Mouse (Mus musculus) megakaryocyte, embryonic 14.5 days (primary cell): ENCODE measurements at regions not wholly inside any gene's neighbourhood (a gene's known extent, or its start where the extent isn't known, plus 50 kb on each side); places are given as distances from the start of the nearest gene placed in this dataset.

Experiments
- H3K27me3 ChIP-seq: replicated peaks from 2 replicates; pipeline ENCODE3; 2012; ENCODE audit warnings: inconsistent platforms
- H3K36me3 ChIP-seq: replicated peaks from 2 replicates; pipeline ENCODE3; 2012; ENCODE audit warnings: low read length, inconsistent platforms, mixed read lengths
- H3K4me1 ChIP-seq: 2 replicates; pipeline ENCODE4 v1.6.1; 2012; ENCODE audit warnings: inconsistent platforms
- H3K4me3 ChIP-seq: replicated peaks from 2 replicates; pipeline ENCODE3; 2012; ENCODE audit warnings: moderate library complexity, mild to moderate bottlenecking, inconsistent platforms
- H3K9me3 ChIP-seq: 2 replicates; pipeline ENCODE4 v1.6.1; 2012; ENCODE audit warnings: inconsistent platforms
- FLI1 ChIP-seq: IDR thresholded peaks from 2 replicates; pipeline ENCODE4 v1.6.1; 2012; ENCODE audit warnings: low read length, inconsistent platforms, mixed read lengths
- GATA1 ChIP-seq: IDR thresholded peaks from 3 replicates; pipeline ENCODE4 v1.6.1; 2012; ENCODE audit warnings: mixed read lengths, low read length, inconsistent platforms, borderline replicate concordance

DNA sequence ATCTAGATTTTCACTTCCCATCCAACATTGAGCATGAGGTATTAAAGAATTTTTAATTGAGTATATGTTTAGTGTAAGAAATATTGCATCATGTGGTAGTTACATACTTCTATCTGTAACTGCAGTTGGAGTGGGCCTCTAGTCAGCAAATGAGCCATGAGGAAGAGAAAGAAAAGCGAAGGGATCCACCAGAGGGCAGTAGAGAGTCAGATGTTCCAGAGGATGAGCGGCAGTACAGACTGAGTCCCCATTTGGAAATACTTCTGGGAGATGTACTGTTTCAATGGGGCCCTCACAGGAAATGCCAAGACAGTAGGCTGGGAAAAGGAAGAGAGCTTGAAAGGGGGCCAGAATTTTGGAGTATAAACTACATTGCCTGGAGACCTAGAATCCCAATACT is 221.2 kb downstream of the Myh15 start:
- Histone ChIP-seq H3K4me1 (peaks cover 4% of the 10 kb centered on the region; the same call in 1 of the 2 replicates), H3K4me3 (no peak overlapping the region), H3K9me3 (no peaks in the 10 kb centered on the region), H3K36me3 (no peaks in the 10 kb centered on the region), H3K27me3 (no peaks in the 10 kb centered on the region)
- TF ChIP-seq GATA1, result no peak
- no peak for TF ChIP-seq FLI1

DNA sequence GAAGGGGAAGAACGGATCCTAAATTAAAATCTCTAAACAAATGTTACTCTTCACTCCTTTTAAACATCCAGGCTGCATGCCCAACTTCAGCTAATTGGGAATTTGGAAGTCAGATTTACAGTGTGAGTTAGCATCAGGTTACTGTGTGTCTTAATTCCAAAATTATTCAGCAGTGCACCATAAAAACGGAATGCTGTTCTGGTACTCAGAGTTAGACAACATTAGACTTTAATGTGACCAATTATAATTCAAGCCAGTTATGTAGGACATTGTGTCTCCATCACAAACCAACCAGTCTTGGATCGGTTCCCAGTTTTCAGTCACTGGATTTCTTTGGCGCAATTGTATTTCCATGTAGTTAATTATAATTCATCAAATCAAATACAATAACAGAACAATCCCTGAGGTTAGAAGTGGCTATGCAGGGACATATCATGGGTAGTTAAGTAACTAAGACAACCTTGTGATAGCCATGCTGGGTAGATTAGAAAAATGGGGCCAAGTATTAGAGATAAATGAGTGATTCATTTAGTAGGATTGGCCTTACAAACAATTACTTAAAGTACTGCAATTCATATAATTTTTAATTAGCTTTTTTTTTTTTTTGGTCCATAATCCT is 230.9 kb downstream of the Myh15 start:
- H3K9me3 ChIP-seq, result no peaks in the 10 kb centered on the region
- H3K36me3 ChIP-seq, result no peaks in the 10 kb centered on the region
- TF ChIP-seq FLI1 (no peak), GATA1 (no peak)
- no peak overlapping the region for H3K4me3 ChIP-seq
- H3K27me3 ChIP-seq, result no peaks in the 10 kb centered on the region
- H3K4me1 ChIP-seq, result peaks cover 8% of the 10 kb centered on the region; the same call in 1 of the 2 replicates

DNA sequence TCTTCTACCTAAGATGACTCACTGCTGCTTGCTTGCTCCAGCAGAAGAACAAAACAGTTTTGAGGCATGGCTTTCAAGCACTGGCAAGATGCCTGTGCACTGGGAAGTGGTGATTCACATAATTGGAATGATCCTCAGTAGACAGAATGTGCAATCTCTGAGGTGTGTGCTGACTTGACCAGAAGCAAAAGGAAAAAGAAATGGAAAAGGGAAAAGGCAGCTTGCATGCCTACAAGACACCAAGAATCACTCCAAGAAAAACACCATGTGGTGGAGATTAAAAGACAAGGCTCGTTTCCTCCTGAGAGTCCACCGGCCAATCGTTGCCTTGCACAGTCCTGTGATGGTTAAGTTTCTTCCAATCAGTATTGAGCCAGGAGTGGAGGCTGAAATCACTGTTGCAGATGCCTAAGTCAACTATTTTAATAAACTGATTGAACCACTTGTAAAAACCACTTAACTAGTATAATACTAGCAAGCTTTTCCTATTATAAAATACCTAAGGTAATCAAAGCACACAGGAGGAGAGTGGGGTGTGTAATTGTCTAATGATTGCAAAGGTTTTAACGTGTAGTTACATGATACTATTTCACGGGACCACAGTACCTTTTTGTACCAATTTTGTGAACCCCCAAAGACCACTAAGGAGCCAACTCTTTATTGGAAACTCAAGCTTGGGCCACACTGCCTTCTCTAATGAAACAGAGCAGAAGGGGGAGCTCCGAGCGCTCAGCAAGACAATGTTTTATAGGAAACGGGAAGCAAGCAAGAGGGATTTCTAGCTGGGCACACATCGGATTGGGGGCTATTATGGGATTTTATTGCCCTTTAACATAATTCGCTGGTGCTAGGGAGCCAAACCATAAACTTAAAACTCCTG is 232.2 kb downstream of the Myh15 start:
- Histone ChIP-seq H3K4me3 (no peak overlapping the region), H3K36me3 (no peaks in the 10 kb centered on the region), H3K4me1 (peaks cover 11% of the 10 kb centered on the region), H3K27me3 (no peaks in the 10 kb centered on the region), H3K9me3 (no peaks in the 10 kb centered on the region)
- TF ChIP-seq GATA1, result no peak
- TF ChIP-seq FLI1, result no peak

DNA sequence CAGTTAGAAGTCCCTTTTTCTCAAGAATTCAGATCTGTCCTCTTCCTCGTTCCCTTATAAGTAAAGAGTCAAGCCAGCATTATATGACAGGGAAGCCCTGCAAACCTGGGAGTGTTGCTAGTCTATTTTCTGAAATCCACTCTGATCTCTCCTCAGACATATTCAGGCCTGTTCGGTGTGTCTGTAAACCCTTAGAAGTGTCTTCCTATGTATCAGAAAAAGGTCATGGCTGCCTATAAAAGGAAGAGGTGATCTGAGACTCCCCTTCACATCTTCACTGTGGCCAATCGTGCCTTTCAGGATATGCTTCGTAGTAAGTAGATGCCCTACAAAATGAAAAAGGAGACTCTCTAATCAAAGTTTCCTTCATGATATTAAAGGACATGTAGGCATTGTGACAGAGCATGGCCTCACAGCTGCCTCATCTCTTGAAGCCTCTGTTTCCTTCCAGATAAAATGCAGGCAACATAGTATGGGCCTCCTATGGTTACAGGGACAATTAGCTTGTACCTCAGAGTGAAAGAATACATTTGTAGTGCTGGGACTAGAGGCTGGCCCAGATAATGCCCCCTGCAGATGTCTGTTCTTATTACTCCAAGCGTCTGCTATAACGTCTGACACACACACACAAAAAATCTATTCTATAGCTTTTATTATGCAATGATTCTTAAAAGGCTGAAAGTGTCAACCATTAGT is 246.5 kb downstream of the Myh15 start:
- no peak overlapping the region for H3K4me3 ChIP-seq
- TF ChIP-seq FLI1 (no peak), GATA1 (no peak)

DNA sequence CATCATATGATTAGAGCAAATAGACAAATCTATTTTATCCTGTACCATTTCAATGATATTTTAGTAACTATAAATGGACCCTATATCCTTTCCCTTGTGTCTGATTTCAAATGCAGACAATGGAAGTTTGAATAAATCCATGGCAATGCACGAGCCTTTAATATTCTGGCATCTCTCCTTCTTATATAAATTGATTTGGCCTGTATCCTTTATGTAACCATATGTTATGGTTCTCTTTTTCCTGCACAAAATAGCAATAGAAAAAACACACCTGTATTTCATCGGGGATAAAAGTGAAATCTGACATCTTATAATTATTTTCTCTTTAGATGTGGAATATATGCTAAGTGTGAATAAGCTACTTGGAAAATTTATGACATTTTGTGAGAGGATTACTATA is 247.1 kb downstream of the Myh15 start:
- Histone ChIP-seq H3K9me3 (no peaks in the 10 kb centered on the region), H3K36me3 (no peaks in the 10 kb centered on the region), H3K27me3 (no peaks in the 10 kb centered on the region), H3K4me1 (peaks cover 9% of the 10 kb centered on the region), H3K4me3 (no peak overlapping the region)
- TF ChIP-seq FLI1 (no peak), GATA1 (no peak)

More for the DNA sequence above, 246.5 kb downstream of the Myh15 start:
- H3K4me1 ChIP-seq, result peaks cover 9% of the 10 kb centered on the region
- peaks cover 4% of the 10 kb centered on the region; the same call in 1 of the 2 replicates for H3K9me3 ChIP-seq
- H3K27me3 ChIP-seq, result no peaks in the 10 kb centered on the region
- no peaks in the 10 kb centered on the region for H3K36me3 ChIP-seq

DNA sequence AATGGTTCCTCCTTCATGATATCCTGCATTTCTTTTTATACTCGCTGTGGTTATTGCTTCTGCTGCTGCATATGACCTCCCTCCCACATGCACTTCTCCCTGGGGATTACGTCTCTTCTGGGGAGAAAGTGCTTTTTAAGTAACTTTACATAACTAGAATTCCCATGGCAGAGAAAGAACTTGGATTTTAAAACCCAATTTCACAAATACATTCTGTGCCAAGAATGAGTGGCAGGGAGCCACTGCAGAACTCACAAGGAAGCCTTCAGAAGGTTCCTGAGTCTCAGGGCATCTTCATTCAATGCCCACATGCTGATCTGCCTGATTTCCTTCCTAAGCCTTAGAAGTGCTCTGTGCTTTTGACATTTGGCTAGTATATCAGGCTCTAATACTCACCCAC is 259.8 kb downstream of the Myh15 start:
- no peaks in the 10 kb centered on the region for H3K27me3 ChIP-seq
- TF ChIP-seq GATA1 (no peak), FLI1 (no peak)
- H3K9me3 ChIP-seq, result no peaks in the 10 kb centered on the region
- H3K4me1 ChIP-seq, result peaks cover 30% of the 10 kb centered on the region
- H3K4me3 ChIP-seq, result no peak overlapping the region
- no peaks in the 10 kb centered on the region for H3K36me3 ChIP-seq

DNA sequence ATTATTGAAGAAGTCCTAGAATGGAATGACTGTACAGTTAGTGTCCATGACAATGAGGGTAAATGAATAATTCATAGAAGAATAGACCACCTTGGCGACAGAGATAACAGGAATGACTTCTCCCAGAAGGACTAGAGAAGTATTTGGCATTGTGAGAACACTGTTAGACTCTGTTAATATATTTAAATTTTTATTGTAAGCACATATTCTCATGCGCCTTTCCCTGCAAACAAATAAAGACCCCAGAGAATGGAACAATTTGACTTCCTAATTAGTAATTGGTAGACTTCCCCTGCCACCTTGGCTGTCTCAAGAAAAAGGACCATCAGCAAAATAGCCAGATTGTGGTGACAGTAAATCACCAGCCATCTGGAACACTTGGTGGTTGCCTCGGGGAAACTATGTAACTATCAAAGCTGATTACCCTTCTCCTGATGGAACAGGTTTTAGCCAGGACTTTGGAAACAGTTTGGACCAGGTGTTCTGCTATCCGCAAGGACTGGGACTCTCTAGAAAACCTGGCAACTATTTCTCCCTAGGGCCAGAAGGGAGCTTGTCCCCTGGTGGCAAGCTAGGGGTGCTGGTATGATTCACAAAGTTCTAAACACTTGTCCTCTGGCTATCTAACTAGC is 261.9 kb downstream of the Myh15 start:
- H3K27me3 ChIP-seq, result no peaks in the 10 kb centered on the region
- peak overlapping the region; percentile 2 for H3K4me3 ChIP-seq
- H3K36me3 ChIP-seq, result no peaks in the 10 kb centered on the region
- TF ChIP-seq GATA1 (no peak), FLI1 (no peak)
- H3K9me3 ChIP-seq, result no peaks in the 10 kb centered on the region
- H3K4me1 ChIP-seq, result peaks cover 30% of the 10 kb centered on the region

DNA sequence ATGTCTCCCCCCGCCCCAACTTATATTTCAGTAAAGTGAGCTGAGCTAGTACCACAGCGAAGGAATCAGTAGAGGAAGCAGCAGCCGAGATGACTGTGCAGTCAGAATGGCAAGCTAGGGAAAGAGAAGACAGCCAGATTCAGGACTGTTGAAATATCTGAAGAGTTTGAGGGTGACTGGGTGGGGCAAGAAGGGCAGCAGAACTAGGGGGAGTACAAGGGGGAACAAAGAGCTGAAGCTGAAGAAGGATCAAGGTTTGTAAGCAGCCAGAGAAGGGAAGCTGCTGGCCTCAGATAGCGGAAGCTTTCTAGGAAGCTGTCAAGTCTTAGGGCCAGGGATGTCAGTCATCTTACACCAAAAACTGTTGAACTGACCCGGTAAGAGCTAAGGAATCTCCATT is 262.5 kb downstream of the Myh15 start:
- TF ChIP-seq FLI1 (no peak), GATA1 (no peak; the same call in 2 of the 3 replicates)
- Histone ChIP-seq H3K36me3 (no peaks in the 10 kb centered on the region), H3K4me1 (peaks cover 30% of the 10 kb centered on the region), H3K27me3 (no peaks in the 10 kb centered on the region), H3K9me3 (no peaks in the 10 kb centered on the region), H3K4me3 (peak overlapping the region; percentile 3)

DNA sequence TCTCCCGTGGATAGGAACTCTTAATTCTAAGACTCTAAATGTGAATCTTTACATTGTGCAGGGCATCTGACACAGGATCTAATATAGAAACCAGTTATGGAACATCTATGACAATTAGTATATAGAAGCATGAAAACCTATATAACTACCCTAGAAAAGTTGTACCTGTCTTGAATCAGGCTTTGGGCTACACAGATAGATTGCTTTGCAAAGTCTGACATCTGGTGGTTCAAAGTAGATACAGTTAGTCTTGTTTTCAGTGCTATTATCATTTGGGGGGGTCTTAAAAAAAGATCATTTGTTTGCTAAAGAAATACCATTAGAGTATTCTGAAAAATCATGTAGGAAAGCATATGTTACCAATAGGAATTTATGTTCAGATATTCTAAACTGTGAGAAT is 264.7 kb downstream of the Myh15 start:
- no peaks in the 10 kb centered on the region for H3K9me3 ChIP-seq
- H3K4me1 ChIP-seq, result peaks cover 30% of the 10 kb centered on the region
- TF ChIP-seq GATA1, result no peak
- no peak for TF ChIP-seq FLI1
- H3K36me3 ChIP-seq, result no peaks in the 10 kb centered on the region
- H3K4me3 ChIP-seq, result no peak overlapping the region
- H3K27me3 ChIP-seq, result no peaks in the 10 kb centered on the region
